Mouse (Mus musculus): ENCODE measurements around the gene Fras1. TPM values are rescaled to one million over a fixed set of nuclear protein-coding genes. Genes with fewer than 3 reads are reported as not detected.

The Fras1 gene
- 8.5 and 10.8 TPM in 2 replicates for polyA plus RNA-seq (2016; fragmentation: Nextera tagmentation; extraction: Ambion mirVana)

DNA sequence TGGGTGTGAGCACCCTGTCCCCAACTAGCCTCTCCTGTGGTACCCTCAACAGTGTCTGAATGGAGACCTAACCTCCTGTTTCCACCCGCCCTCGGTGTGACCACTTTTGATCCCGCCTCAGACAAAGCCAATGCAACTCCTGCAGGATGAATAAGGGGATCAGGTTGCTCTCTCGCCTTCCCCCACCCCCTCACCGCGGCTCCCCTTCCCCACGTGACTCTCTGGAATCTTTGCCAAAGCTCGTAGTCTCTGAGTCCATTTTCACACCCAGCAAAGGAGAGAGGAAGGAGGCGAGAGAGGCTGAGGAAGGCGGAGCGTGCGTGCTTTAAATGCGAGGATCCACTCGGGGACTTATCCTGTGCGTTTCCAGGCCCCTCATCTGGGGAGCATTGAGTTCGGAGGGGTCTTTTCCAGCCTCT lies at the start of gene Fras1:
Fras1 (plus strand) TSS at position 389 of the 419 bp plus-strand sequence.
- peak; percentile 70 for ATAC-seq (ENCODE audit: low FRiP score)
- Histone ChIP-seq H3K4me2 (peak within 1 kb of the TSS; percentile 93), H3K27ac (peak within 1 kb of the TSS; percentile 83), H3K36me3 (replicated peaks) (no peaks in the 10 kb centered on the region), H3K4me1 (peaks cover 22% of the 10 kb centered on the region), H3K4me3 (replicated peaks) (peak within 1 kb of the TSS; percentile 63), H3K27me3 (peaks cover 7% of the 10 kb centered on the region; the same call in 1 of the 2 replicates), H3K9ac (peak within 1 kb of the TSS; percentile 72), H3K9me3 (no peaks in the 10 kb centered on the region)
- 1% methylated on average over 16 of the region's 16 CpGs for WGBS

DNA sequence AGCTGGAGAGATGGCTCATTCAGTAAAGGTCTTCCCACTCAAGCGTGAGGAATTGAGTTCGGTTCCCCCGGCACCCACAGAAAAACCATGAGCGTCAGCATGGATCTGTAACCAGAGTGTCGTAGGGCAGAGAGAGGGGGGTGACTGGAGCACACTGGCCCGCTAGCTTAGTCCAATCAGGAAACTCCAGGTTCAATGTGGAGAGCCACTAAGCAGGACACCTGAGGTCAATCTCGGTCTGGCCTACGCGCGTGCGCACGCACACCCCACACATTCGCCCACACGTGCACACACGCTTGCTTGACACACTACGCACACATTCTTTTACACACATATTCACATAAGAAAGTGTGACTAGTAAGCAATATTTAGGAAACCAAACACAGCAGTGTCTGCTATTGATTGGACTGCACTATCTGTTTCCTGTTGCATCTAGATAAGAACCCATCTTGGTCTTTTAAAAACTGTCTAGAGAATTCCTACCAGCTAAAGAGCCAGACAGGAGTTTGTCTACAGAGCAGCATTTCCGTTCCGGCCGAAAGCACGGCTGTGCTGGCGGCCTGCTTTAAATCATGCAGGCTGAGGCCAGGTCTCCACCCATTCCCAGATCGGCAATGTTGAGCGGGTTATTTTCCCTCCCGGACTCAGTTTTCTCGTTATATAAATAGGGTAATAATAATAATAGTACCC lies 42.6 kb upstream of the Fras1 start:
- Histone ChIP-seq H3K27ac (no peak overlapping the region), H3K4me1 (no peaks in the 10 kb centered on the region), H3K4me2 (no peak overlapping the region), H3K4me3 (replicated peaks) (no peak overlapping the region), H3K27me3 (no peaks in the 10 kb centered on the region), H3K9ac (no peak overlapping the region), H3K9me3 (no peaks in the 10 kb centered on the region), H3K36me3 (replicated peaks) (no peaks in the 10 kb centered on the region)
- 94% methylated on average over 25 of the region's 25 CpGs for WGBS
- ATAC-seq (ENCODE audit: low FRiP score), result no peak

DNA sequence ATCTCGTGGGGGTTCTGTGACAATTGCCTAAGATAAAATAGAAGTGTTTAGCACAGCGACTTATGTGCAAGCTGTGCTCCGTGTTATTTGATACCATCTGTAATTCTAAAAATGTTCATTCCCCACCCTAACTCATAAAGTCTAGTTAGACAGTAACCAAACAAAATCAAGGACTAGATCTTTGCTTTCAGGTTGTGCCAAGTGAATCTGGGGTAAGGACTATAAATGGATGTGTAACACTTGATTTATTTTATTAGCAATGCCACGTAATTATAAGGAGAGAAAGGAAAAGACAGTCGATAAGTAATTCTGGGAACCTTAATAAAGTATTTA lies 42.1 kb upstream of the Fras1 start:
- H3K9ac ChIP-seq, result no peak overlapping the region
- no peaks in the 10 kb centered on the region for H3K36me3 ChIP-seq (replicated peaks)
- ATAC-seq (ENCODE audit: low FRiP score), result no peak
- WGBS, result 90% methylated on average over 5 of the region's 5 CpGs
- H3K4me2 ChIP-seq, result no peak overlapping the region
- H3K4me1 ChIP-seq, result no peaks in the 10 kb centered on the region
- H3K27ac ChIP-seq, result no peak overlapping the region
- no peaks in the 10 kb centered on the region for H3K9me3 ChIP-seq
- no peak overlapping the region for H3K4me3 ChIP-seq (replicated peaks)
- H3K27me3 ChIP-seq, result no peaks in the 10 kb centered on the region

DNA sequence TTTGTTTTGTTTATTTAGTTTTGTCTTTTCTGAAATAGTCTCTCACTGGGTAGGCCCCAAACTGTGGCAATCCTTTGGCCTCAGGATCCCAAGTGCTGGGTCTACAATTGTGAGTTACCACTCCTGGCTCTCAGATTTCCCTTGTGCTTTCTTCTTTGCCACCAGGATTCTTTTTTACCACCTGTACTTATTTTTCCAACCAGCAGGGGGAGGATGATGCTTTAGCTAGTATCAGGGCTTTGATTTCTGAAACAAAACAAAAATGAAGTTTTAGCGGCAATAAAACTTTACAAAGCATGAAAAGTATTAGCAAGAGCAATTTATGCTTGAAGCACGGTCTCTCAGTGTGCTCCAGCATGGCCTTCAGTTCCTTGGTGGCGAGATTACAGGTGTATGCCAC lies 39.8 kb upstream of the Fras1 start:
- 66% methylated on average over 3 of the region's 3 CpGs for WGBS
- Histone ChIP-seq H3K4me1 (no peaks in the 10 kb centered on the region), H3K36me3 (replicated peaks) (no peaks in the 10 kb centered on the region), H3K27ac (no peak overlapping the region), H3K4me3 (replicated peaks) (no peak overlapping the region), H3K27me3 (no peaks in the 10 kb centered on the region), H3K9ac (no peak overlapping the region), H3K4me2 (no peak overlapping the region), H3K9me3 (no peaks in the 10 kb centered on the region)
- no peak for ATAC-seq (ENCODE audit: low FRiP score)

DNA sequence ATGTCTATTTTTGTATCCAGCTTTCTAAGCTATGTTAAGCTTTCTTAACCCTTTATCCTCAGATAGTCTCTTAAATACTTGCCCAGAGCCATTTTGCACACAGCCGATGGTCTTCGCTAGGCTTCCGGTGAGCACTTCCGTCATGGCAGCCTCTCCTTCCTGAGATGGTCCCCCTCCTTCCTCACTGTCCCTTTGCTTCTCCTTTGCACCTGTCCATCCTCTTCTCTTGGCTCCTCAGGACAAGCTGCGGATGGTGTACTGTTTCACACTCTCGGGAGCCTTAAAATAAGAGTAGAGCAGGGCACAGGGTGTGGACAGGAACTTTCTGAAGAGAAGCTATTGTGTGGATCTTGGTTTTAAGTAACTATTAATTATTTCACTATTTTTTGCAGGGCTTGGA lies 33.2 kb upstream of the Fras1 start:
- H3K9ac ChIP-seq, result no peak overlapping the region
- H3K9me3 ChIP-seq, result no peaks in the 10 kb centered on the region
- H3K27ac ChIP-seq, result no peak overlapping the region
- no peaks in the 10 kb centered on the region for H3K36me3 ChIP-seq (replicated peaks)
- no peaks in the 10 kb centered on the region for H3K4me1 ChIP-seq
- no peak overlapping the region for H3K4me2 ChIP-seq
- H3K4me3 ChIP-seq (replicated peaks), result no peak overlapping the region
- 95% methylated on average over 6 of the region's 6 CpGs for WGBS
- no peak for ATAC-seq (ENCODE audit: low FRiP score)
- H3K27me3 ChIP-seq, result no peaks in the 10 kb centered on the region

DNA sequence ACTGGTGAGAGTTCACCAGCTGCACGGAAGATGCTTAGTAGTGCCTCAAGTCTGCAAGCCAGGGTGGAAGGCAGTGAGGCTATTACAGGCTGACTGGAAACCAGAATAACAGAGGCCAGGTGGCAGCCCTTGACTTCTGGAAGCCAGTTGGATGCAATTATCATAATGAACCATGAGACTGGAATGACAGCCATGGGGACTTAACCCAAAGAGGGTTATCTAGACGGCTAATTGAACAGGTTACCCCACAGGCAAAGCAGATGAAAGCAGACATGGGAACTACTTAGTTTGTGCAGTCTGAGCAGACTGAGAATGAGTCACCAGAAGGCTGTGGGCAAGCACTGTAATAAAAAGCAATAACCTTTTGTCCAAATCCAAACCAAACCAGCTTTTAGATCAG lies 28.8 kb upstream of the Fras1 start:
- H3K4me2 ChIP-seq, result no peak overlapping the region
- no peaks in the 10 kb centered on the region for H3K36me3 ChIP-seq (replicated peaks)
- no peak overlapping the region for H3K4me3 ChIP-seq (replicated peaks)
- ATAC-seq (ENCODE audit: low FRiP score), result no peak
- WGBS, result 65% methylated on average over 2 of the region's 2 CpGs
- no peak overlapping the region for H3K27ac ChIP-seq
- H3K27me3 ChIP-seq, result no peaks in the 10 kb centered on the region
- no peaks in the 10 kb centered on the region for H3K4me1 ChIP-seq
- no peak overlapping the region for H3K9ac ChIP-seq
- no peaks in the 10 kb centered on the region for H3K9me3 ChIP-seq

DNA sequence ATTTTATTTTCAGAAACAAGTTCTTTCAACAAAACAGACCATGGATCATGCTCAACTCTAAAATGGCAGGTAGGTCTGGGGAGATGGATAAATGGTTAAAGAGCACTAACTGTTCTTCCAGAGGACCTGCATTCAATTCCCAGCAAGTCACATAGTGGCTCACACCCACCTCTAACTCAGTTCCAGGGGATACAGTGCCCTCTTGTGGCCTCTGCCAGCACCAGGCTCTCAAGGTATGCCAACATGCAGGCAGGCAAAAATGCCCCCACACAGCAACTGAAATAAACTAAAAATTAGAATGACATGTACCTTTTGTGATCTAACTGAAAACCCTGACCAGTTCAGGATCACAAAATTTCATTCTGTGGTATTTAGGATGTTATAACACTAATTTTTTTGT lies 21.8 kb upstream of the Fras1 start:
- H3K4me2 ChIP-seq, result no peak overlapping the region
- no peak overlapping the region for H3K27ac ChIP-seq
- no peaks in the 10 kb centered on the region for H3K36me3 ChIP-seq (replicated peaks)
- H3K9me3 ChIP-seq, result no peaks in the 10 kb centered on the region
- H3K27me3 ChIP-seq, result no peaks in the 10 kb centered on the region
- no peaks in the 10 kb centered on the region for H3K4me1 ChIP-seq
- no peak for ATAC-seq (ENCODE audit: low FRiP score)
- H3K4me3 ChIP-seq (replicated peaks), result no peak overlapping the region
- no peak overlapping the region for H3K9ac ChIP-seq

DNA sequence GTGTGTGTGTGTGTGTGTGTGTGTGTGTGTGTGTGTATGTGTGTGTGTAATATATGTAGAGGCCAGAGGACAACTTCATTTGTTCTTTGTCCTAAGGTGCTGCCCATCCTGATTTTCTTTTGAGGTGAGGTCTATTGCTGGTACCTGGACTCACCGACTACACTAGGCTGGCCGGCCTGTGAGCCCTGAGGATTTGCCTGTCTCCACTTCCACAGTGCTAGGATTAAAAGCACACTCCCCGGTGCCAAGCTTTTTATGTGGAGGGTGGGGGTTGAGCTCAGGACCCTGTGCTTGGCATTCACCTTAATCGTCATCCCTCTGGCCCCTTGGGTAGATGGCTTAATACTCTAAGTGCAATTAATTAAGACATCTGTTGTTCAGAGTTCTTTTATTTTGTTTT lies 9.8 kb upstream of the Fras1 start:
- H3K4me2 ChIP-seq, result no peak overlapping the region
- no peaks in the 10 kb centered on the region for H3K27me3 ChIP-seq
- H3K27ac ChIP-seq, result no peak overlapping the region
- H3K9me3 ChIP-seq, result no peaks in the 10 kb centered on the region
- H3K36me3 ChIP-seq (replicated peaks), result no peaks in the 10 kb centered on the region
- ATAC-seq (ENCODE audit: low FRiP score), result peak; percentile 44; the same call in 1 of the 2 replicates
- 35% methylated on average over 4 of the region's 4 CpGs for WGBS
- H3K4me1 ChIP-seq, result 0 out of 2 replicates have a peak, but pooled peaks cover 3% of the 10 kb centered on the region
- H3K9ac ChIP-seq, result no peak overlapping the region
- H3K4me3 ChIP-seq (replicated peaks), result no peak overlapping the region

DNA sequence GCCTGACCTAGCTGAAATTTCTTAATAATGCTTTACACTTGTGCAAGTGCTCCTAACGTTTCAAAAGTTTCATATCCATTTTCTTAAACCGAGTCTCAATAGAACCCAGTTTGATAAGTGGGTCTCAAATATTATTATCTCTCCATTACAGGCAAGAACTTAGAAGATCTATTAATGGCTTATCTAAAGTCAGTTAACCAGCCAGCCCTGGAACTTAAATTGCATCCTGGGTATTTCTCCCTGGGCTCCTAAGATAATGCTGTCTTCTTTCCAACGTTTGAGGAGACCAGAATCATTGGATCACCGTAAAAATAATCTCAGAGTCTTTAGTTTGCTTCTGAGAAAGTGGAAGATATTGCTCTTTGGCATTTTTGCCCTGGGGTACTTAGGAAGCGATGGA lies 8.2 kb upstream of the Fras1 start:
- H3K4me3 ChIP-seq (replicated peaks), result no peak overlapping the region
- H3K4me2 ChIP-seq, result no peak overlapping the region
- no peaks in the 10 kb centered on the region for H3K9me3 ChIP-seq
- H3K9ac ChIP-seq, result no peak overlapping the region
- H3K27ac ChIP-seq, result no peak overlapping the region
- 0 out of 2 replicates have a peak, but pooled peaks cover 3% of the 10 kb centered on the region for H3K4me1 ChIP-seq
- 92% methylated on average over 5 of the region's 5 CpGs for WGBS
- no peaks in the 10 kb centered on the region for H3K27me3 ChIP-seq
- no peak for ATAC-seq (ENCODE audit: low FRiP score)
- H3K36me3 ChIP-seq (replicated peaks), result no peaks in the 10 kb centered on the region

DNA sequence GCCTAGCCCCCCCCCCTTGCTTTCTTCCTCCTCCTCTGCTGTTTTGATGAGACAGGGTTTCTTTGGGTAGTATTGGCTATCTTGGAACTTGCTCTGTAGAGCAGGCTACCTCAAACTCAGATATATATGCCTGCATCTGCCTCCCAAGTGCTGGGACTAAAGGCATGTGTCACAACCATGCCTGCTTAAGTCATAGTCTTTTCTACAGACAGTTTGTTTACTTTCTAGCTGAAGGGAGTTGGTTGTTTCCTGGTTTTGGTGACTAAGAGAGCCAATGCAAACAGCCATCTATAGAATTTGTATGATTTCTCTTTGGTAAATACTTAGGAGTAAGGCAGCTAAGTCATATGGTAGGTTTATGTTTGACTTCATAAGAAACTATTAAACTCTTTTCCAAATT lies 6.5 kb upstream of the Fras1 start:
- H3K4me3 ChIP-seq (replicated peaks), result no peak overlapping the region
- H3K4me2 ChIP-seq, result no peak overlapping the region
- no peaks in the 10 kb centered on the region for H3K36me3 ChIP-seq (replicated peaks)
- H3K9ac ChIP-seq, result no peak overlapping the region
- ATAC-seq (ENCODE audit: low FRiP score), result no peak
- H3K4me1 ChIP-seq, result 0 out of 2 replicates have a peak, but pooled peaks cover 3% of the 10 kb centered on the region
- H3K9me3 ChIP-seq, result no peaks in the 10 kb centered on the region
- H3K27me3 ChIP-seq, result peaks cover 7% of the 10 kb centered on the region; the same call in 1 of the 2 replicates
- H3K27ac ChIP-seq, result no peak overlapping the region

DNA sequence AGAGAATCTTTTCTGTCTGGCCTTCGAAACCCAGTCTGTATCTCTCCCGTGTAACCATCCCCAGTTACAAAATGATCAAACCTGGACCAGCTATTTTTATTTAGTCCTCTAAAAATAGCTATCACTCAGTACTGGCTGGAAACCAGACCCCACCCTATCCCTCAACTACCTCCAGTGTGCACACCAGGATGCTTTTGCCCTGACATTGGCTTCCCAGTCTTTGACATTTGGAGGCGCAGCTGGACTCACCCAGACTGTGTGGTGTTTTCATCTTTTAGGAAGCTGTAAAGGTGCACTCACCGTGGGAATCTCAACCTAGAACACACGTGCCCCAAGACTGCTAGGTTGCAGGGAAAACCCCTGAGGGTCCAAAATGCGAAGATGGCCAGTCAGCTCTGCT lies 649 bp upstream of the Fras1 start:
- peak overlapping the region; percentile 93 for H3K4me2 ChIP-seq
- H3K36me3 ChIP-seq (replicated peaks), result no peaks in the 10 kb centered on the region
- H3K9ac ChIP-seq, result peak overlapping the region; percentile 72; the same call in 1 of the 2 replicates
- H3K4me1 ChIP-seq, result peaks cover 22% of the 10 kb centered on the region
- no peaks in the 10 kb centered on the region for H3K9me3 ChIP-seq
- H3K27ac ChIP-seq, result 0 out of 2 replicates have a peak overlapping the region, but pooled peaks have one; percentile 83
- ATAC-seq (ENCODE audit: low FRiP score), result peak; percentile 12; the same call in 1 of the 2 replicates
- H3K27me3 ChIP-seq, result peaks cover 7% of the 10 kb centered on the region; the same call in 1 of the 2 replicates
- 28% methylated on average over 6 of the region's 6 CpGs for WGBS
- peak overlapping the region; percentile 63 for H3K4me3 ChIP-seq (replicated peaks)

DNA sequence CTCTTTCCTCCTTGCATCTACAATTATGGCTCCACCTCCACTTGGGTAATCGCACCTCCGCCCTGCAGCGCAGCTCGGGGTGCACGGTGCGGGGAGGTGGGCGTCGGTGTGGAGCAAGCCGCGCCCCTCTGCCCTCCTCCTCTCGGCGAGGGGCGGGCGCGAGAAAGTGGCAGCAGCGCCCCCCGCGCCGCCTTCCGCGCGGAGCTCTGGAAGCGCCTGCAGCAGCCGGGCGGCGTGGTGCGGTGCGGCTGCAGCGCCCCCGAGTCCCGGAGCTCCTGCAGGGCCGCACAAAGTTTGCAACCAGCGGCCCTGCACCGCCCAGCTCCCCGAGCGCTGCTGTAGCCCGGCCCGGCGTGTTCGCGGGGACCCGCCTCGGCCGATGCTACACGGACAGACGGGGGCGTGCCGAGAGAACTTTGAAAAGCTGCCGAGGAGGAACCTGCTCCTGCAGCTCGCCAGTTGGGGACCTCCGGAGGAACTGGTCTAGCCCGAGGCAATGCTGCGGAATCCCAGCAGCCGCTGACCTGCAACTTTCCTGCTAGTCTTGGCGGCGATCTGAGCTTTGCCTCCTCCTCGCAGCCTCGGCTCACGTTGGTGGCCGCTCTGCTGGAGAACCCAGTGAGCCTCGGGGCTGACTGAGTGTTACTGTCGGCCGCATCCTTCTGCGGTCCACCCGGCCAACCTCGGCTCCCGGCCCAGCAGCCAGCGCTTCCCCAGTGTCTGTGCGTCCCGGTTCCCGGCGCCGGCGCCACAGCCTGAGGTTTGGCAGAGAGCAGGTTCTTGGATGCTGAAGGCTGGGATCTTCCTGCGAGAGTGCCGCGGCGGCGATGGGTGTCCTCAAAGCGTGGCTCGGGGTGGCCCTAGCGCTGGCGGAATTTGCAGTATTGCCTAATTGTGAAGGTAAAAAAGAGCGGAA lies 489 bp downstream of the Fras1 start:
- ATAC-seq (ENCODE audit: low FRiP score), result peak; percentile 89
- peak overlapping the region; percentile 93 for H3K4me2 ChIP-seq
- H3K27me3 ChIP-seq, result peaks cover 7% of the 10 kb centered on the region; the same call in 1 of the 2 replicates
- no peaks in the 10 kb centered on the region for H3K36me3 ChIP-seq (replicated peaks)
- peaks cover 22% of the 10 kb centered on the region for H3K4me1 ChIP-seq
- H3K9me3 ChIP-seq, result no peaks in the 10 kb centered on the region
- H3K27ac ChIP-seq, result peak overlapping the region; percentile 83
- H3K9ac ChIP-seq, result peak overlapping the region; percentile 72
- peak overlapping the region; percentile 63 for H3K4me3 ChIP-seq (replicated peaks)
- under 1% methylated on average over 83 of the region's 84 CpGs for WGBS

Measured in forebrain, embryonic 12.5 days (tissue).